Mouse (Mus musculus): ENCODE results near the gene Acot1.

DNA sequence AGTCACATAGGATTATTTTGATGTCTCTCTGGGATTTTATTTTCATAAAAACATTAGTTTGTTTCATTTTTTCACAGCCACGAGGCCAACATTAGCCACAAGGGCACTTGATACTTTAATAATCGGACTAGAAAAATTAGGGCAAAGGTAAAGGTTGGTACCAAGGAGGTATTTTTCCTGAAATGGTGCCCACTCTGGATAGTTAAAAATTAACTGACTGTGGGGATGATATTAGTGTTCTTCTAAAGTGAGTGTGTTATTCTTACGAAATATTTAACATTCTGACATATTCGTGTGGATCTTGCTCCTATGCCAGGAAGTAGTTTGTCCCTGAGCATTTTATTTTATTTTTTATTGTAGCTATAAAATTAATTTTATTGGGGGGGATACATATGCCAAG lies 27.7 kb upstream of the Acot1 start:
- TF ChIP-seq CTCF (IDR thresholded peaks at IDR 0.05; ENCODE audit: low read depth) (no peak), EP300 (IDR thresholded peaks at IDR 0.05; ENCODE audit: low read depth) (no peak)

All from heart, postnatal 0 days (tissue).